ENCODE assay signal across 20 mouse cellular contexts in genomic region chr9:40420652-40421335, GRCm38 (mm10).
DNase-seq lines count a peak whose midpoint lies in the region; ATAC-seq lines count a peak whose summit lies in the region.
"Had no signal": no experiment of that assay in that cellular context is flagged by ENCODE, and none has a peak within 500 bp of the region (broad histone marks: within the 10 kb centered on the region; RNA-seq: fewer than 3 reads in every experiment).

No protein-coding gene starts in this region.

- no peaks in the 10 kb centered on the region for H3K9me3 ChIP-seq in hindbrain, embryonic 13.5 days
- H3K9me3 ChIP-seq: hindbrain, embryonic 10.5 days had no signal

- H3K4me1 ChIP-seq in hindbrain, embryonic 13.5 days (replicated peaks): no peaks in the 10 kb centered on the region
- H3K4me1 ChIP-seq: hindbrain, embryonic 10.5 days had no signal

- 90% methylated on average over 15 of the region's 15 CpGs for WGBS in hindbrain, embryonic 13.5 days

- no peak overlapping the region for H3K4me2 ChIP-seq in hindbrain, embryonic 13.5 days

- no peak overlapping the region for H3K9ac ChIP-seq in hindbrain, embryonic 13.5 days

- H3K36me3 ChIP-seq in hindbrain, embryonic 13.5 days: no peaks in the 10 kb centered on the region
- H3K36me3 ChIP-seq: hindbrain, embryonic 10.5 days had no signal

- no peak for ATAC-seq in hindbrain, embryonic 13.5 days (ENCODE audit: low FRiP score)
- ATAC-seq: forebrain, embryonic 16.5 days; Patski had no signal

- peak; percentile 41 for DNase-seq in gastrocnemius, postnatal 10 days
- no peak for DNase-seq in gastrocnemius, adult 8-10 months (ENCODE audit: low spot score in 2 of 2)
- peak; percentile 59 to 68 for DNase-seq in heart, adult 9 months (ENCODE audit: low spot score in 2 of 2)
- peak; percentile 42 to 44 for DNase-seq in heart, postnatal 14 days
- DNase-seq in lung, postnatal 14 days: peak; percentile 16
- no peak for DNase-seq in left cerebral cortex, postnatal 4 days
- DNase-seq in cerebellum, adult 8-10 months: no peak
- DNase-seq: cerebellum, adult 18-20 months; embryo, embryonic 11 days; kidney, adult 18-20 months; kidney, postnatal 4 days; midbrain, embryonic 14.5 days; spleen, adult 18-20 months; thymus, postnatal 4 days had no signal

- no peaks in the 10 kb centered on the region for H3K27me3 ChIP-seq in hindbrain, embryonic 13.5 days
- H3K27me3 ChIP-seq: Patski had no signal

- H3K4me3 ChIP-seq in hindbrain, embryonic 13.5 days: no peak overlapping the region
- H3K4me3 ChIP-seq: erythroblast, embryonic 14.5 days; hindbrain, embryonic 10.5 days had no signal

- intact Hi-C loops in heart, postnatal 14 days (cut with DNase I): no loop called here
- intact Hi-C loops in left cerebral cortex, postnatal 4 days (cut with DNase I): no loop called here

- no peak overlapping the region for H3K27ac ChIP-seq in hindbrain, embryonic 13.5 days
- H3K27ac ChIP-seq: hindbrain, embryonic 10.5 days; macrophage had no signal

Comparison
In these comparisons a context has a peak if more than half of its experiments do, and no peak if none do; other contexts are left out.
1. DNase-seq: peak in gastrocnemius, postnatal 10 days (single experiment), heart, adult 9 months (2 of 2), heart, postnatal 14 days (2 of 2) and lung, postnatal 14 days (single experiment); none in gastrocnemius, adult 8-10 months (0 of 2), left cerebral cortex, postnatal 4 days (single experiment) and cerebellum, adult 8-10 months (single experiment).